Mouse (Mus musculus): ENCODE measurements around the gene Hoxc6. TPM values are rescaled to one million over a fixed set of nuclear protein-coding genes. Genes with fewer than 3 reads are reported as not detected.

The Hoxc6 gene
- total RNA-seq, 4 experiments from 2014 or later: 0.25 to 0.62 TPM; not detected in 2

DNA sequence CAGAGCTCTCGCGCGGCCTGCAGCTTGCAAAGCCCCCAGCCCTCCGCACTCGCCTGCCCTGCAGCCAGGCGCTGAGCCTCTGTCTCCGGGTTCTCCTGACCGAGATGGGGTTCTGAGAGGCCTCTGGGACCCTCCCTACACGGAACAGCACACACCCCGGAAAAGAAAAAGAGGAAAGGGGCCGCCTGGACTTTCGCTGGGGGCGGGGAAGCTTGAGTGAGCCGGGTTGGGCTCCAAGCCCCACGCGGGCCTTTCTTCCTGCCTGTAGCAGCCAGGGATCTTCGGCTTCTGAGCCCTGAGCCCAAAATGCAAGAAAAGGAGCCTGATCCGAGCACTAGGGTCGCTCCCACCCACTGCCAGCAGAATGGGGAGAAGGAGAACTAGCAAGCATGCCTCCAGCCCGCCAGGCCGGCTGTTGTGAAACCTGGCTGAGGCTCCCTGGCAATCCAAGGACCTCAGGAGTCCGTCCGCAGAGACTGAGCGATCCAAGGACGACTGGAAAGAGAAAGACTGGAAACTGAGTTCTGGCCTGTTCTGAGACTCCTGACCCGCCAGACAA, 13.9 kb downstream of the Hoxc6 start:
- DNase-seq (ENCODE audit: low spot score): no peak

DNA sequence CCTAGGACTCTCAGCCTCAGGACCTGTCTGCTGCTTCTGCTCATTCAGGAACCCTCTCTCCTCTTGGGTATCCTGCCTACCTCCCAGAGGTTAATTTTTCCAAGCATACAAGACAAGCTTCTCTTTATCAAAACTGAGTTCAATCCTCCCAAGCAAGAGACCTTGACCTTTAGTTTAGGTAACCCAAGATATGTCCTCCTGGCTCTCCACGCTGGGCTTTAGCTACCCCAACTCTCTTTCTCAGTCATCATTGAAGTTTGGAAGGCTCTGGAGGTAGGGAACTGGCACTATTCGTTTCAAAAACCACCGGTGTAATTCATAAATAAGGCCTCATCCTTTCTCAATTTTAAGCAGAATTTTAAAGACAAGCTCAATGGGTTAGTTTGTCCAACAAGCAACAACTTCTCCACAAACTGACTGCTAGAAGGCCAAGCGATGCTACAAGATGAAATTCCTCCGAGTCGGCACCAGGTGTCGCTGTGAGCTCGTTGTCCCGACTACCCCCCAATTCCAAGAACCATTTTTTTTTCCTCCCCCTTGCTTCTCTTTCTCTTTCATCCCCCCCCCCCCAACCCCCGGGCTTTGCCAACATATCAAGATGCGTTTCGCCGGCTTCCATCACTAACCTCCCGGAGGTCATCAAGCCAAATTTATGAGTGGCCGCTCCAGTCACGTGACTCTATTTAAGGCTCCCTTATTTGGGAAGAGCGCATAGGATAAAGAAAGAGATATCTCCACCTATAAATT, 15.4 kb downstream of the Hoxc6 start:
- peak; percentile 13 for DNase-seq (ENCODE audit: low spot score)

DNA sequence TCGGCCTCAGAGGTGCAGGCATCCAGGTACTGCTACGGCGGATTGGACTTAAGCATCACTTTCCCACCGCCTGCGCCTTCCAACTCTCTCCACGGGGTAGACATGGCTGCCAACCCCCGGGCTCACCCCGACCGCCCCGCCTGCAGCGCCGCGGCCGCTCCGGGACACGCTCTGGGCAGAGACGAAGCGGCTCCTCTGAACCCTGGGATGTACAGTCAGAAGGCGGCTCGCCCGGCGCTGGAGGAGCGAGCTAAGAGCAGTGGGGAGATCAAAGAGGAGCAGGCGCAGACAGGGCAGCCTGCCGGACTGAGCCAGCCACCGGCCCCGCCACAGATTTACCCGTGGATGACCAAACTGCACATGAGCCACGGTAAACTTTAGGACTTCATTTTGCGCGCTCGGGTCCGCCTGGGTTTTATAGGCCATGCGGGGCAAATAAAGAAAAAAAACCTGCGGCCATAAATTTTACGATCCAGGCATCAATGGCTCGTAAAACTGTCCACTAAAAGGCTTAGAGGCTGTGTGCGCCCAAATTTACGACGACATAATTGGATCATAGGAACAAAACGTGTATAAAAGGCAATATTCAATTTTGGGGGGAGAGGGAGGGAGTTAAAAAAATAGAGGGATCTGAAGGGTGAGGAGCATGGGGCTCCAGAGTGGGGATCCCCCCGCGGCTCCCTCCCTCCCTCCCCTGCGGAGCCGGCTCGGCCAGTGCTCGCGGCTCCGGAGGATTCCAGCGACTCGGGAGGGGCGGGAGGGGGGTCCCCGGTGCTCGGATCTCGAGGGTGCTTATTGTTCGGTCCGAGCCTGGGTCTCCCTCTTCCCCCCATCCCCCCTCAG, 16.3 kb downstream of the Hoxc6 start:
- no peak for DNase-seq (ENCODE audit: low spot score)

DNA sequence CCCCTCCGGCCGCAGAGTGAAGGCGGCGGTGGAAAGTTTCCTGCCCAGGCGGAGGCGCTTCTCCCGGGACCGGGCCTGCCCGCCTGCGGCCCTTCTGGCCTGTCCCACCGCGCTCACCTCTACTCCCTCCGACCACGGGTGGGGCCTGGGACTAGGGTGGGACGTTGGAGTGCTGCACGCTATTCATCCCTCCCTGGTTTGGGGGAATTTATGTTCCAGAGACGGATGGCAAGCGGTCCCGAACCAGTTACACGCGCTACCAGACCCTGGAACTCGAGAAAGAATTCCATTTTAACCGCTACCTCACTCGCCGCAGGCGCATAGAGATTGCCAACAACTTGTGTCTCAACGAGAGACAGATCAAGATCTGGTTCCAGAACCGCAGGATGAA, 16.9 kb downstream of the Hoxc6 start:
- DNase-seq (ENCODE audit: low spot score): no peak

DNA sequence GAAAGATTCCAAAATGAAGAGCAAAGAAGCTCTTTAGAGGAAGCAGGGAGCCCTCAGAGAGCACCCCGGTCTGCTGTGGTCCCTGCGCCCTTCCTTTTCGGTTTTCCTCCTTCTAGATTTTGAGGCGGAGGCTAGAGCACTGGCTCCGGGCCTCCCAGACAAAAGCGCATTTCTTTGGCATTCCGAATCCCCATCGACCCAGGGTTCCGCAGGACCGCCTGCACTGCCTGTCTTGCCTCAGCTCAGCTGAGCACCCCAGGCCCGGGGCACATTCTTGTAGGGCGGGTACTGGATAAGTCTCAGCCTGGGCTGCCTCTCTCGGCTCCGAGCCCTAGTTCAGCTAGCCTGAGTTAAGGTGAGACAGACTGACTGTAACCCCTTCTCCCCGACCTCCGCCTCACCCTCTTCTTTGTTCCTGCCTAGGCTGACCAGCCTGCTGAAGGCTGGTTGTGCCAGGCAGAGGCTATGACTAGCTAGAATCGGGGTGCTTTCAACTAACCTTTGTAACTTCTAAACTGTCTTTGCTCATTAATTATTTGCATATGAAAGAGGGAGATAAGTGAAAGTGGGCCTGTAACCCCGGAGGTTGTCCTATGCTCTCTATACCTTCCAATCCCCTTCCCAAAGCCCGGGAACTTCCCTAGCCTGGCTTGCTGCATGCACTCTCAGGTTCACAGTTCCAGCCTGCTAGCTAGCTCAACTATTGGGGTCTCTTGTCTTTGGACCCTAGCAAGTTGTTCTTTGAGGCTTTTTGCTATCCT, 17.5 kb downstream of the Hoxc6 start:
- DNase-seq (ENCODE audit: low spot score): no peak

DNA sequence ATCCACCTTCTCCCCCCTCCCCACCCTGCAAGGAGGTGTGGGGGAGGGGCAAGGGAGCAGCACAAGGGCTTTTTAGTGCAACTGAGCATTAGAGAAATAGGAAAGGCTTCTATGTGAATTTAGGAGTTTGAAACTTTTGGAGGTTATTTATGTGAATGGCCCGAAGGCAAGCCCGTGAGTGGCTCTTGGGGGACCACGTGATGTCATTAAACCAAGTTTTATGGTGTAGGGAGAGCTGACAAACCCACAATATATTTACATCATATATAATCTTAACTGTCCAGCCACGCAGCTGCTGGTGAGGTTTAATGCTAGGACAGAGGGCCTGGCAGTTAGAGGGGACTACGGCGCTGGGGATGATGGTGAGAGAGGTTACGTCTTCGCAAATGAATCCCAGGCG, 20.6 kb downstream of the Hoxc6 start, which contains the start of gene Hoxc4:
Gene Hoxc4 (plus strand): TSS at position 299 of the 400 bp plus-strand sequence.
- no peak for DNase-seq (ENCODE audit: low spot score)

DNA sequence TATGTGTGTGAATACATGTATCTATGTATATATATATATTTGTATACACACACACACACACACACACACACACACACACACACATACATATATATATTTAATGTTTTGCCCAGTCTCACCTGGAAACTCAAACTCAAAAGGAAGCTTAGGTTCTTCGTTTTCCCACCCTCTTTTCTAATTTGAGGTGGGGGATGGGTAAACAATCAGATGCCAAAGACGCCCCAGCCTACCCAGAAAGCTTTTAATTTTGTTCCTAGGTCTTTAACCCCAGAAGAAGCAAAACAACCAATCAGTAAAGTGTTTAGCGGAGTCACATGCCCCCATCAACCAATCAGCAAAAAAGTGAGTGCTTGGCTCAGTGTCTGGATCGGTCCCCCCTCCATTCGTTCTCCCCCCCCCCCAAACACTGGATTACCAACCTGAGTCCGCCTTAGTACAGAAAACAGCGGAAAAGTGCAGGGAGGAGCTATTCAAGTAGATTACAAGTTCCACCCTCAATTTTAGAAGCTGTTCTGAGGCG, 22.9 kb downstream of the Hoxc6 start:
- no peak for DNase-seq (ENCODE audit: low spot score)

DNA sequence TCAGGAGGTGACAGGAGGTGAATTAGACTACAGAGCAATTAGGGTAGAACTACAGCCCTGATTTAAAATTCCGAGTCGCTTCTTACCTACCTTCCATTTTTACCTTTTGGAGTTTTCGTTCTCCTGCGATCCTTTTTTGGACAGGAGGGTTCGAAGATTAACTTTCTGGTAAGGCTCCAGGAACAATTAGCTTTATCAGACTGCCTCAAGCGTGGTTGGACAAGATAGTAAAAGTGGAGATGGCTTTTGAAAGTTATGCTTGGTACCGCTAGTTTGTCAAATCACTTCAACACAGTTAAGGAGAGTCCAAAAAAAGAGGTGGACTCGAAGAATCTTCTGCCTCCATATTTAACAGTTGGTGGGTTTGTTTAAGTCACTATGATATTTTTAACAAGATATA, 23.5 kb downstream of the Hoxc6 start:
- DNase-seq (ENCODE audit: low spot score): no peak

DNA sequence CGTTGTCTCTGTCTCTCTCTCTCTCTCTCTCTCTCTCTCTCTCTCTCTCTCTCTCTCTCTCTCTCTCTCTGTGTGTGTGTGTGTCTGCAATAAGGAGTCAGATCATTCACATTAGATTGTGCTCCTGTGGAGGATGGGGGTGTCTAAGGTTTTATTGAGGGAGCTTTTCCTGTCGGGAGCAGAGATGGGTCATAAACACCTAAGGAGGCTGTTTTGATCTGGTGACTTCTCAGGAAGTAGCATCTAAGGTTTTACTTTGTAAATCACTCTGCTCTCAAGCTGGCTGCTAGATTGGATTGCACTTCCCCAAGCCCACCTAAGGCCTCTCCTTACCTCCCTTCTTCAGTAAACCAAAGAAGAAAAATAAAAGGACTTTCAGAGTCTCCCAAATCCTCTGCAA, 26.1 kb downstream of the Hoxc6 start:
- no peak for DNase-seq (ENCODE audit: low spot score)

DNA sequence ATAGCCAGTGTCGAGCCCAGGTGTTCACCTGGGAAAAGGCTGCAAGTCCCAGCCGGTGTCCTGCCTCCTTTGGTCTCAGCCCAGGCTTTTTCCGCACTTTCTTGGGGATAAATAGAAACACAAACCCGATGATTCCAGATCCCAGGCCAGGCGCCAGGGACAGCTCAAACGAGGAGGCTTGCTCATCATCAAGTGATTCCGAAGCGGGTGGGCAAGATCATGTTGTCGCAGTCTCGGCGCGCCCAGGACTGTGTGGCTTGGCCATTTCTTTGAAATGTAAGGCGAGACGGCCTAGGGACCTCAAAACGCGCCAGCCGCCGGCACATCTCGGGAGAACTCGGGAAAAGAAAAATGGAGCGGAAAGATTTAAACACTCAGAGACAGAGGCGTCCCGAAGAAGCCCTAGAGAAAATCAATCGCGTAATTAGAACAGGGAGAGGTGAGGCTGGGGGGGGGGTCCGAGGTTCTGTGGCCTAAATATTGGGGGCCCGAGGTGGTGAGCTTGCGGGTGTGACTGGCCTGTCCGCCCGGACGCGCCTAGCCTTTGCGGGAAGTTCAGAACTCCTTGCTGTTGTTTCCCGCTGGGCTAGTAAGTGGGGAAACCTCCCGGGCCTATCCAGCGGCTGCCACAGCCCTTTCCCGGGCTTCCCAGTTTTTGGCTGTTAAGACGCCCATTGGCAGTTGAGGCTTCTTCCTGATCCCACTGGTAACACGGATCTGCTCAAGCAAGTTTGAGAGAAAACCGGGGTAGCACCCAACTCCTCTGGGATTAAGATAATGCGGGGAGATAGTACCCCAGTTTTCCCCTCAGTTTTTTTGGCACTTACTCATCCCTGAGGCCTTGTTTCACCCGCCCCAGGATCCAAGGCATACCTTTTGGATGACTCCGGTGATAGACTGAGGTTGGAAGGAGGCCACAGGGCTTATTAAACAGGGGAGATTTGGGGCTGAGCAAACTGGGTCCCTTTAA, 29.5 kb downstream of the Hoxc6 start:
- DNase-seq (ENCODE audit: low spot score): no peak

DNA sequence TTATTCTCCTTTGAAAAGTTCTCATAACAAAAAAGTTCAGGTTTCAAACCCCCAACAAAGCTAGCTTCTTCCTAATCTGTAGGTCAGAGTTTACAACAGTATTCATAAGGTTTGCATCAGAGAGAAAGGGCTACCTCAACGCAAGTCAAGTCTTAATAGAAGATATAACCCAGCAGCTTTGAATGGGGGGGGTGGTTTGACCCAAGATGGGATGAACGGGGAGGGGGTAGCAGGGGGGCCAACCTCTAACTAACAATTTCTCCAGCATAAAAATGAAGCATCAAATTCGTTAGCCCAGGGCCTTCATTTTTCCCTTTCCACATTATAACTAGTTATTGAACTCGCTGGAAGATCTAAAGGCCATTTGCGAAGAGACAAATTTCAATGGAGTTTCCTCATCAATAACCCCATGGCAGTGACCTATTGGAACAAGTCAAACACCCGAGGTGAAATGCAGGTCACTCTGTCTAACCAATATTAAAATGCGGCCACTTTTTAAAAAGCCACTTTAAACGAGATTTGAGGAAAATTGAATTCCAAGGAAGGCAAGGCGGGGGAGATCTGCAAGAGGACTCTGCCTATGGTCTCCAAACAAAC, 31.0 kb downstream of the Hoxc6 start:
- no peak for DNase-seq (ENCODE audit: low spot score)

DNA sequence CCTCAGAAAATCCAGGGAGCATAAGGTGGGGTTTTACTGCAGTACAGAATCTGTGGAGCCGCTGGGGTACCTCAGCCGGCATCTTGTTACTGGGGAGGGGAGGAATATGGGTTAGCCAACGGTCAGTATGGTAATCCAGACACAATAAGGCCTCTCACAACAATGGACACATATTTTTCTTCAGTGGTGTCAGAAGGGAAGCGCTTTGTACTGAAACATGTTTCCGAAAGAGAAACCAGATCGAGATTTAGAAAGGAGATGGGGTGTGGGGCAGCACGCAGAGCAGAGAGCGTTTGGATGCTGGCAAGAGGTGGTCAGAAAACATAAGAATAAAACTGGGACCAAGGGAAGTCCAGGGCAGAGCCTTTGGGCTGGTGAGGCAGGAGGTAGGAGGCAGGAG, 32.1 kb downstream of the Hoxc6 start:
- DNase-seq (ENCODE audit: low spot score): no peak

DNA sequence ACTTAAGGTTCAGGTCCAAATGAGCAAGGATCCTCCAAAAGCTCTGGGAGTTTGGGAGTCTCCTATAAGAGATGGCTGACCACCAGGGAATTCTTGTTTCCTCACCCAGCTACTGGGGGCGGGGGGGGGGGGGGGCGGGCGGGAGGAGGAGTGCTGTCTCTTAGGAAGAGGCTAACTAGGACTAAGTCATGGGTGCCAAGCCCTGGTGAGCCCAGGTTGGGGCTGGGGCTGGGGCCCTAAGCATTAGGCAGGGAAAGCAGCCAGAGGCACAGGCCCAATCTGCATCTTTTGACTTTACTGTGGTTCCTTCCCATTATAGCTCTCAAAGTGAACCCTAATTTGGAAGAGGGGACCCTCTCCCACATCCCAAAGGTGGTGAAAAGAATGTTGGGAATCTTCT, 34.1 kb downstream of the Hoxc6 start:
- DNase-seq (ENCODE audit: low spot score): no peak

DNA sequence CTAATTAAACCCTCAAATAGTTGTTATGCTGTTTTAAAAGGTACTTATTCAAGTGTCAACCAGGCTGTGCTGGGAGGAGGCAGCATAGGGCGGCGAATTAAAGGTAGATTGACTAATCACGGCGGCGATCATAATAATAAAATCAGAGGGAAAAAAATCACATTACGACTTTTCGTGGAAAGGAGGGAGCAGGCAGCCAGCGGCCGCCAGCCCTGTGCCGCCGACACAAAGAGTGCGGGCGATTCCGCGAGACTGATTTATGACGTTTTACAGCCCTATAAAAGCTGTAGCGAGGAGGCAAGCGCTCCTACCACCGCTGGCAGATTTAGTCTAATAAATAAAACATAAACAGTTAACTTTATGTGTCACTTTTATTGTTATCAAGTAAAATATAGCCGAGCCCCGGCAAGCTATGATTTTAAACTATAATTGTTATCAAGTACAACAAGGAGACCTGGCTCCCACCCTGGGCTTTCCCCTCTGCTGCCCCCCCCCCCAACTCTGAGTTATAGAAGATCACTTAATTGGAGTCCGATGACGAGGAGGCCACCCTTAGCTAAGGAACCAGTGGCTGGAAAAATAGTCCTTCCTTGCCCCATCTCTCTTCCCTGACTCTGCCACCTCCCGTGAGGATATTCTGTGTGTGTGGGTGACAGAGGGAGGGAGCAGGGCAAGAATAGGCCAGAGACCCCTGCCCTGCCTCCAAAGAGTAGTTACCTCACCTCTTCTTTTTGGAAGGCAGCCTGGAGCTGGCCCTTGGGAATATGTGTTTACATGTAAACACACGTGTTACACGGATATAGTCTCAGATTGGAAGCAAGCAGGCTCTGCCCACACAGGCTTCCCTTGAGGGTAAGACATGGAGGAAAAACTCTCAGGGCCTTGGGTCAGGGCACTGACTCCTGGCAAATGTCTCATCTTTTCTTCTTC, 34.9 kb downstream of the Hoxc6 start:
- DNase-seq (ENCODE audit: low spot score): no peak

DNA sequence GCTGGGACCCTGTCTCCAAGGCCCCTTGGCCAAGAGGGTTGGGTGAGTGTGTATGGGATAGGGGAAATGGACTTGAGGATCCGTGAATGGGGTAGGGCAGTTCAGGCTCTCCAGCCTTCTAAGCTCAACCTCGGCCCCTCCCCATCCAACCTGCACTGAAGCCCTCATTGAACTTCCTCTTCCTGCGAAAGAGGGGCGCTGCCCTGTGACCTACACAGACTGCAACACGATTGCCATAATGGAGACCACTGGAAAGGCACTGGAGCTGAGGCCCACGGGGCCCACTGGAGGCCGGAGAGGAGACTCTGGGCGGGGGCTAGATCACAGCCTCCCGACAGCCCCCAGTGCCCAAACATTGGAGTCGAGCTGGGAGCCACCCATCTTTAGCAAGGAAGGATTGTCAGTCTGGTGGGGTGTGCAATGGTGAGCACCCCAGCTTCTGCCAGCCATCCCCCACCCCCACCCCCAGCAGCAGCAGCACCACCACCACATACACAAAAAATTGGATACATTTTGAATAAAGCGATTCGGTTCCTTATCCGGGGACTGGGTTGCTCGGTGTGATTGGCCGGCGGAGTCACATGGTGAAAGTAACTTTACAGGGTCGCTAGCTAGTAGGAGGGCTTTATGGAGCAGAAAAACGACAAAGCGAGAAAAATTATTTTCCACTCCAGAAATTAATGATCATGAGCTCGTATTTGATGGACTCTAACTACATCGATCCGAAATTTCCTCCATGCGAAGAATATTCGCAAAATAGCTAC, 36.2 kb downstream of the Hoxc6 start:
- no peak for DNase-seq (ENCODE audit: low spot score)

DNA sequence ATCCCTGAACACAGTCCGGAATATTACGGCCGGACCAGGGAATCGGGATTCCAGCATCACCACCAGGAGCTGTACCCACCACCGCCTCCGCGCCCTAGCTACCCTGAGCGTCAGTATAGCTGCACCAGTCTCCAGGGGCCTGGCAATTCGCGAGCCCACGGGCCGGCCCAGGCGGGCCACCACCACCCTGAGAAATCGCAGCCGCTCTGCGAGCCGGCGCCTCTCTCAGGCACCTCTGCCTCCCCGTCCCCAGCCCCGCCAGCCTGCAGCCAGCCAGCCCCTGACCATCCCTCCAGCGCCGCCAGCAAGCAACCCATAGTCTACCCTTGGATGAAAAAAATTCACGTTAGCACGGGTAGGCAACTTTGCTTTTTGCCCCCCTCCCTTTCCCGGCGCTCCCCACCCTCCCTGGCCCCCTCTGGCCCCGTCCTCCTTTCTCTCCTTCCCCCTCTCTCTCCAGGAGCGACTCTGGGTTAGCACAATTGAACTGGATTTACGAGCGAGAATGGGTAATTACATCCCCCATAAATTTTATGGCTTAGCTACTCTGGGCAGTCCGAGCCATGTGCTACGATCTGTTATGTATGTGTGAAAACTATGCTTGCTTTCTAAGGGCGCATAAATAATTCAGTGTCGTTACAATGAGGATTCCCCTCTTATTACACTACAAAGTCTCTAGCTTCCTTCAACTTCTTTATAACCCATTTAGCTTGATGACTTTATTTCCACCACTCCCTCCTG, 36.9 kb downstream of the Hoxc6 start:
- DNase-seq (ENCODE audit: low spot score): no peak

DNA sequence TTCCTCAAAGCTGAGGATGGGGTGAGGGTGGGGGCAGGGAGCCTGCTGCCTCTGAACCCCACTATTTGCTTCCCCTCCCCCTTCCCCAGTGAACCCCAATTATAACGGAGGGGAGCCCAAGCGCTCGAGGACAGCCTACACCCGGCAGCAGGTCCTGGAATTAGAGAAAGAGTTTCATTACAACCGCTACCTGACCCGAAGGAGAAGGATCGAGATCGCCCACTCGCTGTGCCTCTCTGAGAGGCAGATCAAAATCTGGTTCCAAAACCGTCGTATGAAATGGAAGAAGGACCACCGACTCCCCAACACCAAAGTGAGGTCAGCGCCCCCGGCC, 37.5 kb downstream of the Hoxc6 start:
- DNase-seq (ENCODE audit: low spot score): no peak

DNA sequence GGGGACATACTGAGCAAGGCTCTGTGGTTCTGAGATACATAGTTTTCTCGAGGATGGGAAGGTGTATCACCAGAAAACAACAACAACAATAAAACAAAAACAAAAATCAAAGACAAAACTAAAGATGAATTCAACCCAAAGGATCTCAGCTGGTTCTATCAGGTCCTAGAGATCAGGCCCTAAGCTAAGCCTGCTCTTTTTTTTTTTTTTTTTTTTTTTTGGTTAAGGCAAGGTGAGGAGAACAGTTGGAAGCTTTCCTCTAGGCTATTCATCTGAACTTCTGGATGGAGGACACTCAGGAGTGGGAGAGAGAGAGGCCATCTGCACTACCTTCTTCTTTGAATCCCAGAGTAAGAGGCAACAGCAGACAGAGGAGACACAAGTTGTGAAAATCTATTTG, 39.5 kb downstream of the Hoxc6 start:
- no peak for DNase-seq (ENCODE audit: low spot score)

Data from heart, adult 8-10 months (tissue).